Mouse (Mus musculus): Measurements from ENCODE around the gene Otud7a. TPM values are rescaled to one million over a fixed set of nuclear protein-coding genes. Genes with fewer than 3 reads are reported as not detected.
A peak's percentile ranks its signal among the peaks of the same experiment; 100 is the strongest.

Gene Otud7a
- total and polyA plus RNA-seq, 2 experiments from 2014 or later, result not detected

- Histone ChIP-seq H3K27ac (ENCODE audit: low read depth) (no peak overlapping the region), H3K9me3 (replicated peaks; ENCODE audit: control insufficient read depth, low read length) (no peaks in the 10 kb centered on the region), H3K27me3 (ENCODE audit: control insufficient read depth, insufficient read depth, low read length) (no peaks in the 10 kb centered on the region), H3K4me2 (ENCODE audit: low read depth, low read length) (no peak overlapping the region), H3K4me3 (ENCODE audit: low read depth, low read length) (no peak overlapping the region), H3K9ac (replicated peaks; ENCODE audit: low read depth, low read length) (no peak overlapping the region), H3K4me1 (ENCODE audit: control insufficient read depth, insufficient read depth) (no peaks in the 10 kb centered on the region), H3K36me3 (replicated peaks; ENCODE audit: control insufficient read depth, insufficient read depth, low read length) (no peaks in the 10 kb centered on the region)
- WGBS, result 17% methylated on average over 3 of the region's 3 CpGs
- DNase-seq (ENCODE audit: low spot score) (peak; percentile 56), ATAC-seq (ENCODE audit: insufficient read depth, low read depth) (peak; percentile 44; the same call in 1 of the 2 replicates)
- TF ChIP-seq EP300 (IDR thresholded peaks at IDR 0.05; ENCODE audit: low read depth), result no peak
- TF ChIP-seq CTCF (IDR thresholded peaks at IDR 0.05; ENCODE audit: low read depth), result peak; percentile 76
These were observed 227.4 kb downstream of the Otud7a start for GRCm38 (mm10) chr7:63671904-63672303.

- no peak for DNase-seq (ENCODE audit: low spot score)
- Histone ChIP-seq H3K9me3 (replicated peaks; ENCODE audit: control insufficient read depth, low read length) (no peaks in the 10 kb centered on the region), H3K27ac (ENCODE audit: low read depth) (no peak overlapping the region), H3K4me3 (ENCODE audit: low read depth, low read length) (no peak overlapping the region), H3K4me1 (ENCODE audit: control insufficient read depth, insufficient read depth) (no peaks in the 10 kb centered on the region), H3K27me3 (ENCODE audit: control insufficient read depth, insufficient read depth, low read length) (no peaks in the 10 kb centered on the region), H3K9ac (replicated peaks; ENCODE audit: low read depth, low read length) (no peak overlapping the region), H3K36me3 (replicated peaks; ENCODE audit: control insufficient read depth, insufficient read depth, low read length) (no peaks in the 10 kb centered on the region), H3K4me2 (ENCODE audit: low read depth, low read length) (no peak overlapping the region)
- 66% methylated on average over 5 of the region's 5 CpGs for WGBS
- no peak for ATAC-seq (ENCODE audit: insufficient read depth, low read depth)
- TF ChIP-seq EP300 (IDR thresholded peaks at IDR 0.05; ENCODE audit: low read depth) (no peak), CTCF (IDR thresholded peaks at IDR 0.05; ENCODE audit: low read depth) (no peak)
These were observed 232.1 kb downstream of the Otud7a start for GRCm38 (mm10) chr7:63676631-63677030.

GRCm38 (mm10) chr7:63677149-63677548 lies 232.6 kb downstream of the Otud7a start:
- Histone ChIP-seq H3K27ac (ENCODE audit: low read depth) (no peak overlapping the region), H3K4me1 (ENCODE audit: control insufficient read depth, insufficient read depth) (no peaks in the 10 kb centered on the region), H3K4me3 (ENCODE audit: low read depth, low read length) (no peak overlapping the region), H3K9ac (replicated peaks; ENCODE audit: low read depth, low read length) (no peak overlapping the region), H3K27me3 (ENCODE audit: control insufficient read depth, insufficient read depth, low read length) (no peaks in the 10 kb centered on the region), H3K4me2 (ENCODE audit: low read depth, low read length) (no peak overlapping the region), H3K36me3 (replicated peaks; ENCODE audit: control insufficient read depth, insufficient read depth, low read length) (no peaks in the 10 kb centered on the region), H3K9me3 (replicated peaks; ENCODE audit: control insufficient read depth, low read length) (no peaks in the 10 kb centered on the region)
- no peak for TF ChIP-seq EP300 (IDR thresholded peaks at IDR 0.05; ENCODE audit: low read depth)
- TF ChIP-seq CTCF (IDR thresholded peaks at IDR 0.05; ENCODE audit: low read depth), result no peak
- DNase-seq (ENCODE audit: low spot score) (peak; percentile 33), ATAC-seq (ENCODE audit: insufficient read depth, low read depth) (peak; percentile 68; the same call in 1 of the 2 replicates)
- 8% methylated on average over 2 of the region's 2 CpGs for WGBS

GRCm38 (mm10) chr7:63687056-63687455 lies 242.5 kb downstream of the Otud7a start:
- TF ChIP-seq EP300 (IDR thresholded peaks at IDR 0.05; ENCODE audit: low read depth) (no peak), CTCF (IDR thresholded peaks at IDR 0.05; ENCODE audit: low read depth) (no peak)
- no peak overlapping the region for H3K4me3 ChIP-seq (ENCODE audit: low read depth, low read length)
- no peaks in the 10 kb centered on the region for H3K27me3 ChIP-seq (ENCODE audit: control insufficient read depth, insufficient read depth, low read length)
- no peaks in the 10 kb centered on the region for H3K36me3 ChIP-seq (replicated peaks; ENCODE audit: control insufficient read depth, insufficient read depth, low read length)
- no peak overlapping the region for H3K27ac ChIP-seq (ENCODE audit: low read depth)
- WGBS, result 81% methylated on average over 4 of the region's 4 CpGs
- H3K4me2 ChIP-seq (ENCODE audit: low read depth, low read length), result no peak overlapping the region
- H3K9ac ChIP-seq (replicated peaks; ENCODE audit: low read depth, low read length), result no peak overlapping the region
- ATAC-seq (ENCODE audit: insufficient read depth, low read depth), result no peak
- DNase-seq (ENCODE audit: low spot score), result no peak
- H3K9me3 ChIP-seq (replicated peaks; ENCODE audit: control insufficient read depth, low read length), result no peaks in the 10 kb centered on the region
- no peaks in the 10 kb centered on the region for H3K4me1 ChIP-seq (ENCODE audit: control insufficient read depth, insufficient read depth)

GRCm38 (mm10) chr7:63697921-63698320 lies 253.4 kb downstream of the Otud7a start:
- TF ChIP-seq EP300 (IDR thresholded peaks at IDR 0.05; ENCODE audit: low read depth) (no peak), CTCF (IDR thresholded peaks at IDR 0.05; ENCODE audit: low read depth) (no peak)
- Histone ChIP-seq H3K4me2 (ENCODE audit: low read depth, low read length) (no peak overlapping the region), H3K36me3 (replicated peaks; ENCODE audit: control insufficient read depth, insufficient read depth, low read length) (no peaks in the 10 kb centered on the region), H3K9ac (replicated peaks; ENCODE audit: low read depth, low read length) (no peak overlapping the region), H3K27ac (ENCODE audit: low read depth) (no peak overlapping the region), H3K4me1 (ENCODE audit: control insufficient read depth, insufficient read depth) (no peaks in the 10 kb centered on the region), H3K4me3 (ENCODE audit: low read depth, low read length) (no peak overlapping the region), H3K9me3 (replicated peaks; ENCODE audit: control insufficient read depth, low read length) (no peaks in the 10 kb centered on the region), H3K27me3 (ENCODE audit: control insufficient read depth, insufficient read depth, low read length) (no peaks in the 10 kb centered on the region)
- no peak for DNase-seq (ENCODE audit: low spot score)
- no peak for ATAC-seq (ENCODE audit: insufficient read depth, low read depth)
- WGBS, result 61% methylated on average over 4 of the region's 4 CpGs

- 66% methylated on average over 8 of the region's 8 CpGs for WGBS
- TF ChIP-seq EP300 (IDR thresholded peaks at IDR 0.05; ENCODE audit: low read depth) (no peak), CTCF (IDR thresholded peaks at IDR 0.05; ENCODE audit: low read depth) (no peak)
These were observed 273.4 kb downstream of the Otud7a start for GRCm38 (mm10) chr7:63717903-63718302.

More at GRCm38 (mm10) chr7:63717903-63718302, 273.4 kb downstream of the Otud7a start:
- Histone ChIP-seq H3K9me3 (replicated peaks; ENCODE audit: control insufficient read depth, low read length) (no peaks in the 10 kb centered on the region), H3K4me1 (ENCODE audit: control insufficient read depth, insufficient read depth) (no peaks in the 10 kb centered on the region), H3K27me3 (ENCODE audit: control insufficient read depth, insufficient read depth, low read length) (no peaks in the 10 kb centered on the region), H3K9ac (replicated peaks; ENCODE audit: low read depth, low read length) (no peak overlapping the region), H3K4me3 (ENCODE audit: low read depth, low read length) (no peak overlapping the region), H3K27ac (ENCODE audit: low read depth) (no peak overlapping the region), H3K4me2 (ENCODE audit: low read depth, low read length) (no peak overlapping the region), H3K36me3 (replicated peaks; ENCODE audit: control insufficient read depth, insufficient read depth, low read length) (no peaks in the 10 kb centered on the region)
- no peak for DNase-seq (ENCODE audit: low spot score)
- no peak for ATAC-seq (ENCODE audit: insufficient read depth, low read depth)
